Mouse (Mus musculus): ENCODE results near the gene Rlf. TPM values are rescaled to one million over a fixed set of nuclear protein-coding genes. Genes with fewer than 3 reads are reported as not detected.

Gene Rlf
- polyA plus RNA-seq, 1 experiment from 2014 or later, result 24.6 TPM

DNA sequence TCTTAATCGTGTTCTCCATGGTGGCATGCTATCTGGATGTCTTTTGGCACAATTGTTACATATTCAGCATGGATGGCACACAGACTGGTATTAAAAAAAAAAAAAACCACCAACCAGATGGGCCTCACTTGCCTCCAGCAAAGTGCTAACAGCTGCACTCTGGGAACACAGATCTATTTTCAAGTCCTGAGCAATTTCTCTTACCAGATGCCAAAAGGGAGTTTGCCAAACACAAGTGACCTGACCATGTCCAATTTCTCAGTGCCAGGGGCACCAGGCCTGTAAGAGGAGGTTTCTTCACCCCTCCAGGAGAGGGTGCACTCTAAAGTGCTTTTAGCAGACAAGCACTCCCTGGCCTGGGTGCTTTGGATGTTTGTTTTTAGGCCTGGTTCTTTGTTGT, 12.2 kb upstream of the Rlf start:
- ATAC-seq (ENCODE audit: insufficient read depth) (no peak), DNase-seq (no peak)
- Histone ChIP-seq H3K9me3 (ENCODE audit: low read depth, low read length) (no peaks in the 10 kb centered on the region), H3K27me3 (ENCODE audit: insufficient read depth, low read length) (no peaks in the 10 kb centered on the region), H3K27ac (ENCODE audit: low read depth) (no peak overlapping the region), H3K4me2 (no peak overlapping the region), H3K9ac (no peak overlapping the region), H3K4me1 (ENCODE audit: insufficient read depth) (no peaks in the 10 kb centered on the region), H3K36me3 (ENCODE audit: insufficient read depth) (no peaks in the 10 kb centered on the region), H3K4me3 (ENCODE audit: low read depth, low read length) (no peak overlapping the region)
- TF ChIP-seq CTCF (IDR thresholded peaks at IDR 0.05; ENCODE audit: low read depth), result no peak
- WGBS, result 55% methylated on average over 1 of the region's 1 CpGs

DNA sequence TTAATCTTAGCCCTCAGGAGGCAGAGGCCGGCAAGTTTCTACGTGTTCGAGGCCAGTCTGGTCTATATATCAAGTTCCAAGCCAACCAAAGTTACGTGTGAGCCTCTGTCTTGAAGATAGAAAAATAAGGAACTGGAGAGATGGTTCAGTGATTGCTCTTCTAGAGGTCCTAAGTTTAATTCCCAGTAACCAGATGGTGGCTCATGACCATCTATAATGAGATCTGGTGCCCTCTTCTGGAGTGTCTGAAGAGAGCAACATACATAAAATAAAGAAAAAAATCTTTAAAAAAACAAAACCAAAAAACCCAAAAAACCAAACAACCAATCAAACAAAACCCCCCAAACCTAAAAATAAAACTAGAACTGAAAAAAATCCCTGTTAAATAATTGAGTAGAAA, 10.3 kb upstream of the Rlf start:
- Histone ChIP-seq H3K4me3 (ENCODE audit: low read depth, low read length) (no peak overlapping the region), H3K4me2 (no peak overlapping the region), H3K9me3 (ENCODE audit: low read depth, low read length) (no peaks in the 10 kb centered on the region), H3K9ac (no peak overlapping the region), H3K4me1 (ENCODE audit: insufficient read depth) (no peaks in the 10 kb centered on the region), H3K36me3 (ENCODE audit: insufficient read depth) (no peaks in the 10 kb centered on the region), H3K27ac (ENCODE audit: low read depth) (no peak overlapping the region), H3K27me3 (ENCODE audit: insufficient read depth, low read length) (no peaks in the 10 kb centered on the region)
- DNase-seq, result no peak
- 83% methylated on average over 4 of the region's 4 CpGs for WGBS
- peak; percentile 9; the same call in 1 of the 2 replicates for TF ChIP-seq CTCF (IDR thresholded peaks at IDR 0.05; ENCODE audit: low read depth)
- no peak for ATAC-seq (ENCODE audit: insufficient read depth)

DNA sequence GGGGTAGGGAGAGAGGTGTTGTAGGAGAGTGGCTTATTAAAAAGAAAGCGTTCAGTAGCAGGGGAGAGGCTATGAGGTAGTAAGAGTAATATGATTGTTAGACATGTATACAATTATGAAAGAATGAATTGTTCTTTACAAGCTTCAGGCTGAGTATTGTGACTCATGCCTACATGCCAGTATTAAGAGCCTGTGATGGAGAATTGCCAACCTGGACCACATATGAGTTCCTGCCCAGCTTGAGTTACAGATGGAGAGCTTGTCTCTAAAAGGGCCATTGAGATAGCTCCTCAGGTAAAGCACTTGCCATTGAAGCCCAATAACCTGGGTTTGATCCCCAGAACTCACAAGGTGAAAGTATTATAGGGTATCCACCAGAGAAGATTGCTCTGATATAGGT, 8.3 kb upstream of the Rlf start:
- no peak overlapping the region for H3K4me3 ChIP-seq (ENCODE audit: low read depth, low read length)
- TF ChIP-seq CTCF (IDR thresholded peaks at IDR 0.05; ENCODE audit: low read depth), result no peak
- ATAC-seq (ENCODE audit: insufficient read depth) (no peak), DNase-seq (no peak)
- no peak overlapping the region for H3K27ac ChIP-seq (ENCODE audit: low read depth)
- H3K4me1 ChIP-seq (ENCODE audit: insufficient read depth), result no peaks in the 10 kb centered on the region
- H3K4me2 ChIP-seq, result no peak overlapping the region
- no peak overlapping the region for H3K9ac ChIP-seq
- 76% methylated on average over 1 of the region's 1 CpGs for WGBS
- H3K9me3 ChIP-seq (ENCODE audit: low read depth, low read length), result no peaks in the 10 kb centered on the region
- no peaks in the 10 kb centered on the region for H3K36me3 ChIP-seq (ENCODE audit: insufficient read depth)
- H3K27me3 ChIP-seq (ENCODE audit: insufficient read depth, low read length), result no peaks in the 10 kb centered on the region

DNA sequence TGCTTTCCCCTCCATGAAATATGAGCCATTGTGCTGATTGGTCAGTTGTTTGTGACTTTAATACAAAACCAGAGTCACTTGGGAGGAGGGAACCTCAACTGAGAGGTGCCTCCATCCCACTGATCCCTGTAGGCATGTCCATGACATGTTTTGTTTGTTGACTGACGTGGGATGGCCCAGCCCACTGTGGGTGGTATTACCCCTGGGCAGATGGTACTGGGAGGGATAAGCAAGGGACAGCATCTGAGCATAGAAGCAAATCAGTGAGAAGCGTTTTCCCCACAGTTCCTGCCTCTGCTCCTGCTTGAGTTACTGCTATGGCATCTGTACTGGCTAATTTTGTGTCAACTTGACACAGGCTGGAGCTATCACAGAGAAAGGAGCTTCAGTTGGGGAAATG, 1.3 kb upstream of the Rlf start:
- no peak overlapping the region for H3K4me3 ChIP-seq (ENCODE audit: low read depth, low read length)
- H3K9ac ChIP-seq, result no peak overlapping the region
- TF ChIP-seq CTCF (IDR thresholded peaks at IDR 0.05; ENCODE audit: low read depth), result no peak
- no peaks in the 10 kb centered on the region for H3K27me3 ChIP-seq (ENCODE audit: insufficient read depth, low read length)
- ATAC-seq (ENCODE audit: insufficient read depth) (no peak), DNase-seq (no peak)
- WGBS, result 53% methylated on average over 2 of the region's 2 CpGs
- H3K4me1 ChIP-seq (ENCODE audit: insufficient read depth), result peaks cover 7% of the 10 kb centered on the region
- no peak overlapping the region for H3K27ac ChIP-seq (ENCODE audit: low read depth)
- no peaks in the 10 kb centered on the region for H3K9me3 ChIP-seq (ENCODE audit: low read depth, low read length)
- H3K4me2 ChIP-seq, result no peak overlapping the region
- no peaks in the 10 kb centered on the region for H3K36me3 ChIP-seq (ENCODE audit: insufficient read depth)

DNA sequence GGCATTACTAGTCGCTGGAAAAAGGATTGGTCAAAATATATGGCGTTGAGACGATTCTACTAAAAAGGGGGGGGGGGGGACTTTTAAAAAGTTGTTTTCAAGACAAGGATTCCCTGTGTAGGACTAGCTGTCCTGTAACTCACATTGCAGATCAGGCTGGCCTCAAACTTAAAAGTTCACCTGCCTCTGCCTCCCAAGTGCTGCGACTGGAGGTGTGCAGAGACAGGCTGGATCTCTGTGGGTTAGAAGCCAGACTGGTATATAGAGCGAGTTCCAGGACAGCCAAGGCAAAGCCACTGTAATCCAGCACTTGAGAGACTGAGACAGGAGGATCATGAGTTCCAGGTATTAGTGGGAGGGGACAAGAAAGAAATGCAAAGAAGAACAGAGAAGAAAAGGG, 605 bp upstream of the Rlf start:
- WGBS, result 31% methylated on average over 5 of the region's 5 CpGs
- no peak for TF ChIP-seq CTCF (IDR thresholded peaks at IDR 0.05; ENCODE audit: low read depth)
- Histone ChIP-seq H3K9me3 (ENCODE audit: low read depth, low read length) (no peaks in the 10 kb centered on the region), H3K4me1 (ENCODE audit: insufficient read depth) (peaks cover 7% of the 10 kb centered on the region), H3K36me3 (ENCODE audit: insufficient read depth) (no peaks in the 10 kb centered on the region), H3K4me3 (ENCODE audit: low read depth, low read length) (peak overlapping the region; percentile 95), H3K27me3 (ENCODE audit: insufficient read depth, low read length) (no peaks in the 10 kb centered on the region), H3K4me2 (peak overlapping the region; percentile 85), H3K9ac (peak overlapping the region; percentile 48; the same call in 1 of the 2 replicates), H3K27ac (ENCODE audit: low read depth) (no peak overlapping the region; the same call in 1 of the 2 replicates)
- ATAC-seq (ENCODE audit: insufficient read depth) (peak; percentile 43; the same call in 1 of the 2 replicates), DNase-seq (no peak)

DNA sequence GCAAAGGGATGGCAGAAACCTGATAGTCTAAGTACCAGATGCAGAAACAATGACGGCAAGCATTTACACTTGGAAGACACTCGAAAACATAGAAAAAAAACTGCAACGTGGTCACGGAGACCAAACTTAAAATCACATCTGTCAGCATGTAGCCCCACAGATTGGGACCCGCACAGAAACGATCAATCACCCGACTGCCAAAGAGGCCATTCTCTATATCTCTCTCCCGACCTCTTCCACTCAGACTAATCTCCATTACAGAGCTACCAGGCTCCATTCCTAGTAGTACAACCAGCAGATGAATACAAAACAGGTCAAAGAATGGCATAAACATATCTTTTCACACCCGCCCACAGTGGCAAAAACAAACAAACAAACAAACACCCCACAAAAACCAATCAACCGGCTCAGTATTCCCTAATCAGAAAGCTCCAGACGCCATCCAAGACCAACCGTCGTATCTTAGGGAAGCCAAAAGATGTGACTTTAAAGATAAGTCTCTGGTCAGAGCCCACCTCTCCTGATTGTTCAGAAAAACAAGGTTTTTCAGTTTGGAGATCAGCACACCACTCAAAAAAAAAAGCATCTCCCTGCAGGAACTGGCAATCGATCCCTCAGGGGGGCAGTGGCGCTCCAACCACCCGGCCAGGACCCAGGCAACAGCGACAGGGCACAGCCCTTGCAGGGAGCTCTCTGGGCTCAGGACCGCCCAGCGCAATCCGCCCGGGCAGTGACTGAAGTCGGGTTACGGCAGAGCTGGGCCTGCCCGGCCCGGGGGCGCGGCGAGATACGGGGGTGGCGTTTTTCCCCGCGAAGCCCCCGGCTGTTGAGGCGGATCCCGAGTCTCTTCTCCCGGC, 720 bp downstream of the Rlf start:
- WGBS, result under 1% methylated on average over 34 of the region's 36 CpGs
- peak; percentile 69 for DNase-seq

DNA sequence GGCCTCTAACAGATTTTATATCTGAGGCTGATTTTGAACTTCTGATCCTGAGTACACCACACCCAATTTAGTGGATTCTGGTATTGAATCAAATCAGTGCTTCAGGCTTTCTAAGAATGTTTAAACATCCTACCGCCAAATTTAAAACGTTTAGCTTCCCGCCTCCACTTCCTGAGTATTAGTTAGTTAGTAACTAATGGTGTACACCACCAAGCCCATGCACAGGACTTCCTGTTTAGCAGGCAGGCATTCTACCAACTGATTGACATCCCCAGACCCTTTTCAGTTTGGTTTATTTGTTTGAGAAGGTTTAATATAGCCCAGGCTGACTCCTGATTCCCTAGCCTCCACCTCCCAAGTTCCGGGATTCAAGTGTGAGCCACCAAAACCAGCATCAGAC, 6.0 kb downstream of the Rlf start:
- no peak for TF ChIP-seq CTCF (IDR thresholded peaks at IDR 0.05; ENCODE audit: low read depth)
- DNase-seq, result no peak
- Histone ChIP-seq H3K4me3 (ENCODE audit: low read depth, low read length) (no peak overlapping the region), H3K9ac (no peak overlapping the region), H3K36me3 (ENCODE audit: insufficient read depth) (no peaks in the 10 kb centered on the region), H3K27ac (ENCODE audit: low read depth) (no peak overlapping the region), H3K4me1 (ENCODE audit: insufficient read depth) (peaks cover 3% of the 10 kb centered on the region), H3K9me3 (ENCODE audit: low read depth, low read length) (no peaks in the 10 kb centered on the region), H3K27me3 (ENCODE audit: insufficient read depth, low read length) (no peaks in the 10 kb centered on the region), H3K4me2 (no peak overlapping the region)
- no peak for ATAC-seq (ENCODE audit: insufficient read depth)
- WGBS, result 76% methylated on average over 4 of the region's 4 CpGs

More for the DNA sequence above, 720 bp downstream of the Rlf start:
- H3K27me3 ChIP-seq (ENCODE audit: insufficient read depth, low read length), result no peaks in the 10 kb centered on the region
- H3K9ac ChIP-seq, result peak overlapping the region; percentile 98
- peak; percentile 22; the same call in 1 of the 2 replicates for TF ChIP-seq CTCF (IDR thresholded peaks at IDR 0.05; ENCODE audit: low read depth)
- H3K36me3 ChIP-seq (ENCODE audit: insufficient read depth), result no peaks in the 10 kb centered on the region
- H3K27ac ChIP-seq (ENCODE audit: low read depth), result peak overlapping the region; percentile 91
- H3K4me1 ChIP-seq (ENCODE audit: insufficient read depth), result peaks cover 7% of the 10 kb centered on the region
- ATAC-seq (ENCODE audit: insufficient read depth), result peak; percentile 91
- no peaks in the 10 kb centered on the region for H3K9me3 ChIP-seq (ENCODE audit: low read depth, low read length)
- H3K4me3 ChIP-seq (ENCODE audit: low read depth, low read length), result peak overlapping the region; percentile 95
- peak overlapping the region; percentile 85 for H3K4me2 ChIP-seq

All from lung, embryonic 14.5 days (tissue).